Mouse (Mus musculus) limb, embryonic 13.5 days (tissue): ENCODE measurements around the gene Pgf. TPM values are rescaled to one million over a fixed set of nuclear protein-coding genes. Genes with fewer than 3 reads are reported as not detected.

Source experiments
- ATAC-seq: fragments of 200-750 bp; cut with Nextera tagmentation; 2 replicates; pipeline ENCODE4 v1.8.0; 2017; ENCODE audit warnings: low read depth, moderate number of reproducible peaks, moderate TSS enrichment; ENCODE audit not compliant: low FRiP score
- H3K27ac ChIP-seq: fragments of 300-500 bp; sonication (generic); 2 replicates; pipeline ENCODE4 v1.5.1; 2015; ENCODE audit warnings: inconsistent platforms, mild to moderate bottlenecking, moderate library complexity
- H3K27me3 ChIP-seq: fragments of 300-500 bp; sonication (generic); 2 replicates; pipeline ENCODE4 v1.6.1; 2015; ENCODE audit warnings: mild to moderate bottlenecking, inconsistent platforms
- H3K36me3 ChIP-seq: fragments of 300-500 bp; sonication (generic); 2 replicates; pipeline ENCODE4 v1.6.1; 2015; ENCODE audit warnings: inconsistent platforms, mild to moderate bottlenecking, moderate library complexity
- H3K4me1 ChIP-seq: fragments of 300-500 bp; sonication (generic); 2 replicates; pipeline ENCODE4 v1.6.1; 2015; ENCODE audit warnings: inconsistent platforms
- H3K4me2 ChIP-seq: fragments of 300-500 bp; sonication (generic); replicated peaks from 2 replicates; pipeline ENCODE4 v1.6.1; 2015; ENCODE audit warnings: inconsistent platforms, mild to moderate bottlenecking, moderate library complexity
- H3K4me3 ChIP-seq: fragments of 300-500 bp; sonication (generic); 2 replicates; pipeline ENCODE4 v1.5.1; 2015; ENCODE audit warnings: moderate library complexity, mild to moderate bottlenecking, inconsistent platforms
- H3K9ac ChIP-seq: fragments of 300-500 bp; sonication (generic); 2 replicates; pipeline ENCODE4 v1.6.1; 2015; ENCODE audit warnings: mild to moderate bottlenecking, inconsistent platforms
- H3K9me3 ChIP-seq: fragments of 300-500 bp; sonication (generic); 2 replicates; pipeline ENCODE4 v1.6.1; 2016; ENCODE audit warnings: inconsistent platforms
- WGBS: fragments of 180-500 bp; shearing (Covaris S2); methylation state at CpG from one replicate; pipeline ENCODE4 v1.1.7; 2015; 5-methylcytosine and 5-hydroxymethylcytosine counted together
- polyA plus RNA-seq: library from polyadenylated mRNA; unstranded; fragments of >200 nt; fragmentation: Nextera tagmentation; extraction: Ambion mirVana; gene quantifications from 2 replicates; pipeline ENCODE4 v1.2.1, GENCODE M21; 2015

Gene Pgf
- polyA plus RNA-seq, 1 experiment from 2014 or later: 19.5 TPM

DNA sequence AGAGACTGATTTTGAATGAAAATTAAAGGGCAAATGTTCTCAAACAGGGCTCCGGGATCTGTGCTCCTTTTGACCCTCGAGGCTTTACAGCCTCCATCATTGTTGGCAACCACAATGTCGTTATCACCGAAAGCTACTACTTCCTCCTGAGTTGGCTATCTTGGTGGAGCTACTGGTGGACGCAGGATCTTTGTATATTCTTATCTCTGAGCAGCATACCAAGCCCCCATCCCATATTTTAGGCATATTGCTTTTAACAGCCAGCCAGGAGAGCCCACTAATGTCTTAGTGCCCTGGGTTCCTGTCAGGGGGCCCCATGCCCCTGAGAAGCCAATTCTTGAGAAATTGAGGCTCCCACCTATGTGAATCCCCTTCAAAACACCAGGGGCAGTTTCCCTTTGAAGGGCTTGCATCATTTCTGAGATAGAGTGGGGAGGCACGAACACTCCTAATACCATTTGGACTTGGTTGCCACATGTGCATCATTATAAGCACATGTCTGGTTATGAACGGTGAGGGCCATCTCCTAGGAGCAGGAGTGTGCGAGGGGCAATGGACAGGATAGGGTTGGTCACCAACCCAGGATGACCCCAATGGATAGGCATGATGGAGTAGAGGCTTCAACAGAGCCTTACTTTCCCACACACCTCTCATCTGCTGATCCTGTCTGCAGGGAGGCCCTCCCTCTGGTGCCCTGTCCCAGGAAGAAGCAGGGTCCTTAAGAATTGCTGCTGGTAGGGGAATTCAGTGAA lies 43.4 kb downstream of the Pgf start:
- Histone ChIP-seq H3K9ac (no peak overlapping the region), H3K4me2 (no peak overlapping the region), H3K4me1 (no peaks in the 10 kb centered on the region), H3K4me3 (no peak overlapping the region), H3K27ac (no peak overlapping the region), H3K27me3 (peaks cover 4% of the 10 kb centered on the region; the same call in 1 of the 2 replicates), H3K36me3 (peaks cover 60% of the 10 kb centered on the region), H3K9me3 (no peaks in the 10 kb centered on the region)
- ATAC-seq: no peak
- 84% methylated on average over 8 of the region's 8 CpGs for WGBS

DNA sequence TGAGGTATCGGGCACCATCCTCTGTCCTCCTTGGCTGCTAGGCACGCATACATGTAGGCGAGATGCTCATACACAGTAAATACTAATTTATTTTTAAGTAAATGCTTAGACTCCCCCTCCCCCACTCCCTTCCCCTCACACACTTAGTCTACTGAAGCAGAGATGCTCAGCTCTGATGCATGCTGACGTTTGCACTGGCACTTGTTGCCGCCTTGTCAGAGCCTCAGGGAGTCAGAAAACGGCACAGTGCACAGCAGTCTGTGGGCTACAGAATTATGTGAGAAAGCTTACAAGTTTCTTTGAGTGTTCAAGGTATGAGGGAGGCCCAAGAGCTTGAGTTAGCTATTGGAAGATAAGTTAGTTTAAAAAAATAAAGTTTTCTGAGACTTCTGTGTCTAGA lies 46.2 kb downstream of the Pgf start:
- H3K4me3 ChIP-seq: no peak overlapping the region
- H3K4me1 ChIP-seq: no peaks in the 10 kb centered on the region
- no peaks in the 10 kb centered on the region for H3K9me3 ChIP-seq
- WGBS: 93% methylated on average over 6 of the region's 6 CpGs
- ATAC-seq: no peak
- H3K9ac ChIP-seq: no peak overlapping the region
- no peak overlapping the region for H3K4me2 ChIP-seq
- no peaks in the 10 kb centered on the region for H3K27me3 ChIP-seq
- H3K36me3 ChIP-seq: peaks cover 87% of the 10 kb centered on the region
- H3K27ac ChIP-seq: no peak overlapping the region

GRCm38 (mm10) chr12:85129426-85129978 lies 48.1 kb downstream of the Pgf start:
- H3K4me3 ChIP-seq: no peak overlapping the region
- H3K36me3 ChIP-seq: peaks cover 91% of the 10 kb centered on the region
- H3K27ac ChIP-seq: no peak overlapping the region
- 95% methylated on average over 9 of the region's 9 CpGs for WGBS
- H3K27me3 ChIP-seq: no peaks in the 10 kb centered on the region
- no peak overlapping the region for H3K9ac ChIP-seq
- H3K4me2 ChIP-seq: no peak overlapping the region
- ATAC-seq: no peak
- H3K9me3 ChIP-seq: no peaks in the 10 kb centered on the region
- H3K4me1 ChIP-seq: no peaks in the 10 kb centered on the region

- Histone ChIP-seq H3K27ac (no peak overlapping the region), H3K4me1 (no peaks in the 10 kb centered on the region), H3K27me3 (no peaks in the 10 kb centered on the region), H3K9me3 (no peaks in the 10 kb centered on the region), H3K4me2 (no peak overlapping the region), H3K36me3 (peaks cover 91% of the 10 kb centered on the region), H3K4me3 (no peak overlapping the region), H3K9ac (no peak overlapping the region)
- no peak for ATAC-seq
- 89% methylated on average over 8 of the region's 8 CpGs for WGBS
Measured at GRCm38 (mm10) chr12:85126986-85127603, 50.5 kb downstream of the Pgf start.

GRCm38 (mm10) chr12:85124751-85125150 lies 52.8 kb downstream of the Pgf start:
- no peak overlapping the region for H3K4me2 ChIP-seq
- no peak overlapping the region for H3K9ac ChIP-seq
- no peak overlapping the region for H3K4me3 ChIP-seq
- no peak overlapping the region for H3K27ac ChIP-seq
- no peaks in the 10 kb centered on the region for H3K9me3 ChIP-seq
- H3K36me3 ChIP-seq: peaks cover 94% of the 10 kb centered on the region
- ATAC-seq: no peak
- WGBS: 94% methylated on average over 5 of the region's 5 CpGs
- H3K4me1 ChIP-seq: no peaks in the 10 kb centered on the region
- H3K27me3 ChIP-seq: no peaks in the 10 kb centered on the region

DNA sequence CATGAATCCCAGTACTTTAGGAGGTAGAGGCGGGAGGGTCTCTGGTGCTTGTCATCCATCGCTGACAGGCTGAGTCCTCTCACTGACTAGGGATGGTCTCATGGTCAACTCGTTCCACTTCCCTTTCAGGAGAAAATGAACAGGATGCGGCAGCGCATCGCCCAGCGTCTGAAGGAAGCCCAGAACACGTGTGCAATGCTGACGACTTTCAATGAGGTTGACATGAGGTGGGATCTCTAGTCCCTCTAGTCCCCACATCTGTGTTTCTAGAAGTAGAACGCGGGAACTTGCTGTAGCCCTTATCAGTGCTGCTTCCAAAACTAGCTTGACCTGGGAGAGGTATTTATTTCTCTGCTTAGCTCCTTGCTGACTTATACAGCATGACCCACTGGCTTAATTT lies 53.9 kb downstream of the Pgf start:
- H3K36me3 ChIP-seq: peaks cover 95% of the 10 kb centered on the region
- 93% methylated on average over 11 of the region's 11 CpGs for WGBS
- no peak for ATAC-seq

GRCm38 (mm10) chr12:85123108-85123530 lies 54.5 kb downstream of the Pgf start:
- H3K4me3 ChIP-seq: no peak overlapping the region
- no peaks in the 10 kb centered on the region for H3K4me1 ChIP-seq
- no peak overlapping the region for H3K9ac ChIP-seq
- no peak for ATAC-seq
- H3K9me3 ChIP-seq: no peaks in the 10 kb centered on the region
- H3K36me3 ChIP-seq: peaks cover 95% of the 10 kb centered on the region
- 95% methylated on average over 9 of the region's 9 CpGs for WGBS
- H3K4me2 ChIP-seq: no peak overlapping the region
- H3K27me3 ChIP-seq: no peaks in the 10 kb centered on the region
- H3K27ac ChIP-seq: no peak overlapping the region

More for the DNA sequence above, 53.9 kb downstream of the Pgf start:
- Histone ChIP-seq H3K27ac (no peak overlapping the region), H3K9me3 (no peaks in the 10 kb centered on the region), H3K9ac (no peak overlapping the region), H3K4me1 (no peaks in the 10 kb centered on the region), H3K4me3 (no peak overlapping the region), H3K4me2 (no peak overlapping the region), H3K27me3 (no peaks in the 10 kb centered on the region)

- ATAC-seq: no peak
- WGBS: 85% methylated on average over 9 of the region's 9 CpGs
- no peaks in the 10 kb centered on the region for H3K4me1 ChIP-seq
- no peaks in the 10 kb centered on the region for H3K9me3 ChIP-seq
- H3K36me3 ChIP-seq: peaks cover 88% of the 10 kb centered on the region
- H3K27me3 ChIP-seq: no peaks in the 10 kb centered on the region
- no peak overlapping the region for H3K27ac ChIP-seq
- H3K4me3 ChIP-seq: no peak overlapping the region
- H3K9ac ChIP-seq: no peak overlapping the region
- H3K4me2 ChIP-seq: no peak overlapping the region
Measured at GRCm38 (mm10) chr12:85121806-85122459, 55.7 kb downstream of the Pgf start.

Other genes with a start within 250 kb of the Pgf start
- gene Fcf1, start 206.9 kb downstream of the Pgf start, polyA plus RNA-seq: 146 and 167 TPM in 2 replicates
- 14.0 and 14.9 TPM in 2 replicates for gene Arel1, start 206.9 kb downstream of the Pgf start, polyA plus RNA-seq
- gene Ylpm1, start 181.5 kb downstream of the Pgf start, polyA plus RNA-seq: 37.1 and 38.2 TPM in 2 replicates
- gene Prox2, start 67.0 kb downstream of the Pgf start, polyA plus RNA-seq: 3.6 and 4.1 TPM in 2 replicates
- gene Dlst, start 67.0 kb downstream of the Pgf start, polyA plus RNA-seq: 105 and 110 TPM in 2 replicates
- 0.31 and 0.33 TPM in 2 replicates for gene Rps6kl1, start 26.5 kb downstream of the Pgf start, polyA plus RNA-seq
- gene Eif2b2, start 41.7 kb upstream of the Pgf start, polyA plus RNA-seq: 78.3 and 79.9 TPM in 2 replicates
- gene Mlh3, start 92.8 kb upstream of the Pgf start, polyA plus RNA-seq: 10.0 and 10.8 TPM in 2 replicates
- gene Acyp1, start 110.6 kb upstream of the Pgf start, polyA plus RNA-seq: 44.8 and 48.4 TPM in 2 replicates
- 1.0 and 1.2 TPM in 2 replicates for gene Zc2hc1c, start 110.8 kb upstream of the Pgf start, polyA plus RNA-seq
- 25.4 and 29.1 TPM in 2 replicates for gene Nek9, start 161.6 kb upstream of the Pgf start, polyA plus RNA-seq
- 320 and 322 TPM in 2 replicates for gene Tmed10, start 197.1 kb upstream of the Pgf start, polyA plus RNA-seq